Mouse (Mus musculus) CD4-positive helper T cell, adult 2 months (primary cell): ENCODE results near the gene Lrmda.

Experiments
- DNase-seq: peaks from one replicate; pipeline ENCODE4 v3.0.0-alpha.2; 2012; ENCODE audit warnings: low read depth, missing footprints, low spot score

Gene Lrmda

DNA sequence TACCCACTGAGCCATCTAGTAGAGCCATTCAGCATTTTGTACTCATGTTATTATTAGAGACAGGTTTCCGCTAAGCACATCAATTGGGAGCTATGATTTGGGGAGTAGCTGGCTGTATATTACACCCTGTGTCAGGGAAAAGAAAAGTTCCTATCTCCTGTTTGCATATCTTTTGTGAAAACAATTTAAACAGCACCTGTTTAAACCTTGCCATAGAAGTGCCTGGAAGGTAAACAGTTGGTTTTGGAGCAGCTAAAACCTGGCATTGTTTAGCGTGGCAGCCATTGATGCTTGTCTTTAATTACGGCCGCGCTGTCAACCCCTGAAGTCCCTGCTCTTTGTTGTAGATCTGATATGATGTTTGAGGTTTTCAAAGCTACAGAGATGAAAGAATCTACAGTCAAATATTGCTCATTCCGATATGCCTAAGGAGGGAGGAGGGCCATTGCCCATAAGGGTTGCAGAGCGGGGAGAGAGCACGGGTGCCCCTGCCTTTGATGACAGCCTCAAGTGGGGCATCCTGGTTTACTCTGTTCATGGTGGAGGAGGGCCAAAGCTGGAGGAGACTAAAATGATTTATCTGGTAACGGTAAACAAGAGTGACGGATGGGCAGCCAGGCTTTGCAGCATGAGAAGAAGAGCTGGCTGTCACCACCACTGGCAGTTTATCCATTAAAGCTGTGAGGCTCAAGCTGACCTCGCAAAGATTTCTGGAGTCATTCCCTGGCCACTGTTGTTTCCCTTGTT lies 306.9 kb downstream of the Lrmda start:
- DNase-seq, result no peak

DNA sequence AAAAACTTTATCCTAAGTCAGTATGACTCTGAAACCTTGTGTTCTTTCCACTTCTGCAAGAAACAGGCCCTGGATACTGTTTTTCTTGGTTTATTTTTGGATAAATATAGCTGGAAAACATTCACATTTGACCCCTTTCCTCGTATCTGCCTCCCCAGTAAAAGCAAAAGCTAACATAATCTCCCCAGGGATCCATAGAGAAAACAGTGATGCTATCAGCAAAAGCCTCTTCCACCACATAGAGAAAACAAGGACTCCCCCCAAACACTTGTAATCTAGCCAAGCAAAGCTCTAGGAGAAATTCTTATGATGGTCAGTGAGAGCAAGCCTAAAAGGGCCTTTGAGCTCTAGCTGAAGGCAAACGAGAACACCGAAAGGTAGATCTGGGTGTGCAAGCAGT lies 309.7 kb downstream of the Lrmda start:
- no peak for DNase-seq

DNA sequence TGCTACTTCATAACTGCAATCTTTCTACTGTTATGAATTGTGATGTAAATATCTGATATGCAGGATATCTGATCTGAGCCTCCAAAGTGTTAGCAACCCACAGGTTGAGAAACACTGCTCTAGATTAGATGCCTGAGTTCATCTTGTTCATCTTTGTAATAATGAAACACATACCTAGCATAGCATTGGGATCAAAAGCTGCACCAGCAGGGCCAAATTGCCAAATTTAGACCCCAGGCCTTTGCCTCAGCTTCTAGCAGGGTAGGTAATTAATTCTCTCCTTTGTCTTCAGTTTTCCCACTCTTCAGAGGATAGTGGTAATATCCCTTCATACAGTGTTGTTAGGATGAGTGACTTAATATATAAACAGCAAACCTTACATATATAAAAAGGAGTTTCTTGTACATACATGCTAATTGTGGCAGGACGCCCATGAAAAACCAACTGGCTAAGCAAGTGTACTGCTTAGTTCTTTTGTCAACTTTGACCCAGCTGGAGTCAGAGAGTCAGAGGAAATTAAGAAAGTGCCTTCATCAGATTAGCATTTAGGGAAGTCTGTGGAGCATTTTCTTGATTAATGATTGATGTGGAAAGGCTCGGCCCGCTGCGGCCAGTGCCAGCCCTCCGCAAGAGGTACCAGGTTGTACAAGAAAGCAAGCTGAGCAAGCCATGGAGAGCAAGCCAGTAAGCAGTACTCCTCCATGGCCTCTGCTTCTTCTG lies 315.7 kb downstream of the Lrmda start:
- no peak for DNase-seq

DNA sequence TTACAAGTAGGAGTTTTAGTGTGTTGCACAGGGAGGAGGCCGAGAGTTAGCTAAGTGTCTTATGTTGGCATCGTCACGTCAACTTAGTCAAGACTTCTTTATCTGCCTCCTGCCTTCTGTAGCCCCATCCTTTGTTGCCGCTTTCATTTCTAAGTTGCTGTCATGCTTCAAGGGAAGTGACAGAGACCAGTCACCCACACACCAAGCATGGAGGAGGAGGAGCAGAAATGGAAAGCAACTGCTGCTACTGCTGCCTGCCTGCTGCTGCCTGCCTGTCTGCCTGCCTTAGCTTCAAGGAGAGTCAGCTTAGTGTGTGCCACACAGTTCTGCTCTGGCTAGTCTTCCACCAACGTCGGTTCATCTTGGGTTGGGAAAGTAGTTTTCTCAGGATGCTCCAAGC lies 319.7 kb downstream of the Lrmda start:
- DNase-seq, result no peak

DNA sequence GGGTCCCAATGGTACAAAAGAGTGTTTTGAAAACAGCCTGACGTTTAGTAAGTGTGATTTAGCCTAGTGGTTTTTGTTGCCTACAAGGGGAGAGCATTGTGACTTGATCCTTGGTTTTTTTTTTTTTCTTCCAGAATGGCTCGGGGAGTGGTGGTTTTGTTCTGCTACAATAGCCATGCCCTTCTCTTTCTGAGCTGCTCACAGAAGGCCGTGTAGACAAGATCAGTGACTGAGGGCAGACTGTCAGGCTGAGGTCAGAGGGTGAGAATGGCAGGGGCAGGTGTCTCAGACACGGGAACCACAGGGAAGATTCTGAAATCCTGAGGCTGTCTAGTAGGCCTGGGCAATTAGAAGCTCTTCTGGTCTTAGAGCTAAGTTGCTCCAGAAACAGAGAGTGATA lies 323.8 kb downstream of the Lrmda start:
- no peak for DNase-seq

DNA sequence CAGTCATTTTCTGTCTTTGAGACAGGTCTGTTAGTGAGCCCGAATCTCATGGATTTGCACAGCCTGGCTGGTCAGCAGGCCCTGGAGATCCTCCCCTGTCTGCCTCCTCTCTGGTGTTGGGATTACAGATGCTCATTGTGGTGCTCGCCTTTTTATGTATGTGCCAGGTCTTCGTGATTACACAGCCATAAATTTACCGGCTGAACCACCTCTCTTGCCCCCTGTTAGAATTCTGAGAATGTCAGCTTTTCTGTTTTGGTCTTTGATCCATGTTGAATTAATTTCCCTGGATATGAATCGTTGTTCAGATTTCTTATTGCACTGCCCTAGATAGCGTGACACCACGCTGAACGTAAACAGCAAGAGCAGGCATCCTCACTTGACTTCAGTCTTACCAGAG lies 325.7 kb downstream of the Lrmda start:
- no peak for DNase-seq

DNA sequence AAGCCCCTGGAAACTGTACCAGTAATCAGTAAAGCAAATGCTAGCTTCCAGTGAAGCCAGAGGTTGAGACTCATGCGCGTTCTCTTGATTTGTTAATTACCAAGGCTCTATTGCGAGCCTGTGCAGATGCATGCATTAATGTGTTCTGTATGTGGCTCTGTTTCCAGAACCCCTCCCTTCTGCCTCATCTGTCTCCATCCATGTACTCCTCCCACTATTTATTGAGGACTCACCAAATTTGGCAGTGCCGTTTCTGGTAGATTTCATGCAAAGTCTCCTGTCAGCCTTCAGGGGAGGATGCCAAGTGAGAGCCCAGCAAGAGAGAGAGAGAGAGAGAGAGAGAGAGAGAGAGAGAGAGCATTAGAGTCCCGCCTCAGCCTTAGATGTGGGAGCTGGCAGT lies 334.1 kb downstream of the Lrmda start:
- no peak for DNase-seq

DNA sequence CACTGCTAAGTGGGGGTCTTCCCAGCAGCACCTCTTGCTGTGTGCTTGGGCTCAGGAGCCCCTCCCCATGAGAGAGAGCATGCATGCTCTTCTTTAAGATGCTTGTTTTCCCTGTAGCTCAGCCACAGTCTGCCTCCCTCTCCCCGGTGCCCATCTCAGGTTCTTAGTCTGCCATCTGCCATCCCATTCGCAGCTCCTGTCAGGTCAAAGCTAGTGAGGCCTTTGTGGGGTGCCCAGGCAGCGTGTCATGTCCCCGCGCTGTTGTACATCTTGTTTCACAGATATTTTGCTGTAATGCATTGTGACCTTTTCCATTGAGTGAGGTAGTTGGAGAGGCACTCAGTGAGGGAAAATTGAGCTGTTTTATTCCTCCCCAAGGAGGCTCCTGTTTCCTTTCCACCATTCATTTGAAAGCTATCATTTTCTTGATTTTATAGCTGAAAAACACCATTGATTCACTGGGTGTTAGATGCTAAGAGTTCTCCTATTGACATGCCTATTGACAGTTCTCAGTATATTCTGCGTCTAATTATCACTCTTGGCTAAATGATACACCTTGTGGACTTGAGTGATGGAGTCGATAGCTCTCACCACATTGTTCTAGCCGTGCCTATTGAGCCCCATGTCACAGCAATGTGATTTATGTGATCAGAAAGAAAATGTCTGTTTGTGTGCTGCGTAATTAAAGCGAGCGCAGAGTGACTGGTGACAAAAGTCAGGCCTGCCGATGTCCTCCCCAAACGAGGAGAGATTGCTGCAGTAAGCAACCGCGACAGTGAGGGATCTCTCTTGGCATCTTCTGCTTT lies 335.5 kb downstream of the Lrmda start:
- DNase-seq, result no peak

DNA sequence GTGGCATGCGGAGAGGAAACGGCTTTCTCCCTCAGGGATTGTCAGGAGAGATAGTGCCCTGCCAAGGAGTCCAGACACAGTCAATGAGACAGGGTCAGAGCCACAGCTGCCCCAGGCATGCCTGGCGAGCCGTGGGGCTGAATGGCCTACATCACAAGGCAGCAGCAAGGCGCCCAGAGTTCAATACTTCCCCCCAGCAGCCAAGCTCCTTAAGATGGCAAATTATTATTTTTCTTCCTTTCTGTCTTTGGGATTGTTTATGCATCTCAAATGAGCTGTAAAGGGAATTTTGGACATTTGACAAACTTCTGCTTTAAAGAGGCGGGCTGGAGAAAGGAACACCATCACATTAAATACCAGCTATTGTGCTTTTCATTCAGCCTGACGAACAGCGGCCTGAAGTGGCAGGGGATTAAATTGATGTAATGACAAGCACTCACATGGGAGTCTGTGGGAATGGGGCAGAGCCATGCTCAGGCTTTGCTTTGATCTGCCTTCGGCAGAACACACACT lies 338.5 kb downstream of the Lrmda start:
- DNase-seq, result no peak

DNA sequence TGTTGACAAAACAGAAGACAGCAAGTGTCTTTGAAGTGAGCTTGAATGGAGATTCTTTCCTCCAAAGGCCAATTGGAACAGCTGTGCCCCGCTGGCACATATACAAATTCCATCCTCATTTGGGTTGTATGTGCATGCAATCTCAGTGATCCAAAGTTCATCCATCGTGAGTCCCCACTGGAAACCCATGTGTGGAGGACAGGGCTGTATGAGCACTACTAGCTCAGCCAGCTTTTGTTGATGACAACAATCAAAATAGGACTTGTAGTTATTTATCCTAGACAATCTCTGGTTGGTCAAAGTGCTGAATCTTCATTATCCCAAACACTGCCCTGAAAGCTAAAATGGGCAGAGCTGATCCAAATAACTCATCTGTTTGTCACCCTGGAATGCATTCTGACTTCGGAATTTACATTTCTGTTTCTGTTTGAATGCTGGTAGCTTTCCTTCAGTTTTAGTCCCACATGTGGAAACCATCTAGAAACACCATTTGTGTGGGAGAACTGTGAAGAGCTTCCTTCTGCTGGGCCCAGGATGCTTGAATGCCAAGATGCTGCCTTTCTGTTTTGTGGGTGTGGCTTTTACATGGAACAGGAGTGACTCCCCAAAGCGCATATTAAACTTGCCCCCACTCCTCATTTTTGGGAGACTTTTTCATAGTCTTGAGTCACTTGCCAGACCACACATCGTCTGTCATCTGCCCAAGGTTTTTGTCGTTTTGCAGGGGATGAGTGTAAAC lies 344.7 kb downstream of the Lrmda start:
- DNase-seq, result no peak

DNA sequence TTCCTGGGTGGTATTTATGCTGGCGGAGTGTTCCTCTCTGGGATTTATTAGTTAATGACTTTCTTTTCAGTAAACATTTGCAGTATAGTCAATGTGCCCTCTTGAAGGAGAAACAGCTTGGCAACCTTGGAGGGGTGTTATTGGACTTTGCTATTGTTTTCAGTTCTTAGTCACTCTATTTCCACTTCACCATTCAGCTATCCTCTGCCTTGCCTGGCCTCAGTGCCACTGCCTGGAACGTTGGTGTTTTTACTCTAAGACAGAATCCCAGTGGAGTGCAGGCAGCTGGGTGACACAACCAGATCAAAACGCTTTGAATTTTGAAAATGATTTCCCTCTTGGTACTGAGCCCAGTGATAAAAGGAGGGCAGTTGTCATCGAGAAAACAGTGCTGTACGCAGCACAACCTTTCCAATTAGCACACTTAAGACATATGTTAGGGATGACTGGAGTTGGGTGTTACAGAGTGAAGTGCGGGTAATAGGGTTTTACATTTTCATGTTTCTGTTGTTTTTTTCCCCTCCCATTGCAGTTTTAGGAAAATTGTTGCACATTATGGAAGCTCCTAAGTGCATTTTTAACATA lies 345.4 kb downstream of the Lrmda start:
- no peak for DNase-seq

DNA sequence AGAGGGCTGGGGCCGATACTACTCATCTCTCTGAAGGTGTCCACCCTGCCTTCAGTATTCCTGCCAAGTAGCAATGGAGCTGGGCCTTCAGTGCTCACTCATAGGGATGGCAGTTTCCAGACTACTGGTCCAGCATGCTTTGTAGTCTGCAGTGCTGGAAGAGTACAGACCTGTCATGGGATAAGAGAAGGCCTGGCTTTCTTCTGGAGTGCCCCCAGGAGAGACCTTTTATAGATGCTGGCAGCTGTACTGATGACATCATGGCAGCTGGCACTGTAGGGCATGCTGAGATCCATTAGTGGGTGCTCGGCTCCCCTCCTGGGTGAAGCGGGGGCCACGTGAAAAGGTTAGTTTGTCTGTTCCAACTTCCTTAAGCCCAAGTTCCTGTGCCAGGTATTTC lies 348.1 kb downstream of the Lrmda start:
- DNase-seq, result no peak

DNA sequence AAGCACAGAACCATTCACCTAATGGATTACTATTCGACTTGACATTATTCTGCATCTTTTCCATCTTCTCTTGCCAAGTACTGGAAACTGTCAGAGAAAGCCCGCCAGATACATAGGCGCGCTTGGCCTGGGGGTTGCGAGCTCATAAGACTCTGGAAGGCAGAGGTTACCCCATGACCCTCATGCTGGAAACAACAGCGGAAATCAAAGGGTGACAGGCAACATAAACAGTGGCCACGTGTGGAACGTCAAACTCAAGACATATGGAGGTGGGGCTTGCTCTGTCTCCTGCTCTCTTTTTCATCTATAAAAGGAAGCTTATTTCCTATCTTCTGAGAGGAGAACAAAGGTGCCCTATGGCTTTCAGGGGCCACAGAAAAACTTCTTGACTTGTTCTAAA lies 351.6 kb downstream of the Lrmda start:
- no peak for DNase-seq

DNA sequence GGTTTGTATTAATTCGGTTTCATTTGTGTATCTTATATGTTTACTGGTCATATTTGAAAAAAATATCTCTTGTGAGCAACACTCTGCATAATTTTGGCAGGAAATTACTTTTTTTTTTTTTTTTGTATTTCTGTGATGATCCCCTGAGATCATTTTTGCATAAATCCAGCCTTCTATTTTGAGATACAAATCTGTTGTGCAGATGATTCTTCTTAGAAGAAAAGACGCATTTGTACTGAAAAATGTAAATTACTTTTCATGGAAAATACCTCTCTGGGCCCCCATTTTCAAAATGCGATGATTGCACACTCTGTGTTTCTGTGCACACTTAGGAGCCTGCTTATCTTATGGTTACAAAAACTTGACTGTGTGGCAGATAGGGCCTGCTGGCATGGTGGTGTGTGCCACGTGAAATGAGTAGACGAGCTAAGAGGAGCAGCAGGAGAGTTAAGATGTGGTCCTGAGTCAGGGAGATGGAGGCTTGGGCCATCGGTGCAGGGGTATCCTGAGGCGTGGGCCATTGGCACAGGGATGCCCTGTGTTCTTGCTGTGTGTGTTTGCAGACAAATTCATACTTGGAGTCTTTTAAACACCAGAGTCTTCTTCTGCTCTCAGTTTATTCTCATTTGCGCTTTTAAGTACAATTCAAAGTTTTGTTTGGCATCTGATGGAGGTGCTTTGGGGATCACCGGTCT lies 353.3 kb downstream of the Lrmda start:
- DNase-seq, result no peak

DNA sequence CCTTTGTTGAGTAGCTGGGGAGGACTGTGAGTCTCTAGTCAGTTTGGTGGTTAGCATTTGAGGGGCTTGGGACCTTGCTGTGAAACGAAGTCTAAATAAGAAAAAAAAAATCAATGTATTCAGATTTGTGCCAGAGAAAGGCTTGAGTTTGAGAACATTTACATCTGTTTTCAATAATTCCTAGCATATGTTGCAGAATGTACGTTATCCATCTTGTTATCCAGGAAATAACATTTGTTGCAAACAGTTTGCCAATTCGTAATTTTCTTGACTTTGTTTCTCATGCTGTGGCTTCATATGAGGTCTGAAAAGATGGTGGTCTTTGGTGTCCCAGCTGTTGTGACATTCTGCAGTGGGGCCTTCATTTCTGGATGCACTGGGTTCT lies 353.8 kb downstream of the Lrmda start:
- no peak for DNase-seq

DNA sequence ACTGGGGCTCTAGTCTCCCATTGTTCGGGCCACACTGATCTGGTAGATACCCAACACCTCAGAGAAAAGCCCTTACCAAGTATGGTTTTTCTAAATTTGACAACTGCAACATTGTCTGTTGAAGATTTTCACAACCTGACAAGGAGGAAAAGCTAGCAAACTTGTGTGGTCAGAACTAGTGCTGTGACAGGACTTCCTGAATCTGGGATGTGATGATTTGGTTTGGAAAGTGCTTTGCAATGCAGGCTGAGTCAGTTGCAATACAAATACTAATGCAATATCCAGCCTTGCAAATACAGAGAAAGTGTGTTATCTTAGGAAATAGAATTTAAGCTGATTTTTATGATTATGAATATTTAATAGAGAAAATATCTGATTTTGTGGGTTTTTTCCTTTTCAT lies 357.6 kb downstream of the Lrmda start:
- no peak for DNase-seq

DNA sequence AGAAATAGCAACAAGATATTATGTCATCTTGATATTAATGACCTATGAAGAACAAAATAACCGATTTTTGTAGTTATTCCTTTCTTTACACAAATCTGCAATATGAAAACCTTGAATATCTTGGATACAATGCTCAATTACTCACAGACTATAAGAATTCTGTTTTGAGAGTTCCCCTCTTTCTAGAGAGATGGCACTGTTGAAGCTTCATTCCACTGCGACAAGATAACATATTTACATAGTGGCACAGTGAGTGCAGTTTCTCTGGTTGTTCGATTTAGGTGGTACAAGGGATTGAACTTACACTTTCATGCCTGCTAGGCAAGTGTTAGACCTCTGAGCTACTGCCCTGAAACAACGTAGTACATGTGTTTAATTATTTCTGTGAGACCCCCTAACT lies 362.6 kb downstream of the Lrmda start:
- no peak for DNase-seq

DNA sequence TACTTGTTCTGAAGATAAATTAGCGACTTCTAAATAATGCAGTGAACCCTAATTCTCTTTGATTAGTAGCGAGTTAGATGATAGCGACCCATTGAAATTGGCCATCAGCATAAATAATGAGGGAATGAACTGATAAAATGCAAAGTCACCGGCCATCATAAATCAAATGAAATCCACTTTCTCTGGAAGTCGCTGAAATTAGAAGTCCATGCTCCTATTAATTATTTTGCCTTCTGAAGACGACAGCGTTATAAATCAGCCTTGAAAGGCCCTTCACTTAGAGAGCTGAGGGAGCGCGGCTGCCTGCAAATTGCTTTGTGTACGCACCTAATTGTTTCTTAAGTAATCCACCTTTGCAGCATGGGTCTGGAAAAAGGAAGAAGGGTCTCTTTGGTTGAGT lies 374.1 kb downstream of the Lrmda start:
- DNase-seq, result no peak

DNA sequence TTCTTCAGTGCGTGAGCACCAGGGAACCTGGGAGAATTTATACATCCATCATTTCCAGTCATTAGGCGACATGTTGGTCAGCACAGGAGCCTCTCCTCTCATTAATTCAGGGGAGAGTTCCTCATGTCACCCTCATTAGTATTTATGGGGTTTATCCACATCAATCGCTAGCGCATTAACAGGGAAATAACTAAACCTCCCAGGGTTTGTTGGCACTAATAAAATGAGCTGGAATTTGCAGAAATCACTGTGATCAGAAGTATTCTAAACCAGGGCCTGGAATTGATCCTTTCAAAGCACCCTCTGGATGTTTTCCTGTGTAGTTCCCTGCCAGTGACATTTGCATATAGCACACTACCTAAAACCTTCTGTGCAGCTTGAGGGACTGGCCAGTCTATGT lies 382.9 kb downstream of the Lrmda start:
- DNase-seq, result no peak

DNA sequence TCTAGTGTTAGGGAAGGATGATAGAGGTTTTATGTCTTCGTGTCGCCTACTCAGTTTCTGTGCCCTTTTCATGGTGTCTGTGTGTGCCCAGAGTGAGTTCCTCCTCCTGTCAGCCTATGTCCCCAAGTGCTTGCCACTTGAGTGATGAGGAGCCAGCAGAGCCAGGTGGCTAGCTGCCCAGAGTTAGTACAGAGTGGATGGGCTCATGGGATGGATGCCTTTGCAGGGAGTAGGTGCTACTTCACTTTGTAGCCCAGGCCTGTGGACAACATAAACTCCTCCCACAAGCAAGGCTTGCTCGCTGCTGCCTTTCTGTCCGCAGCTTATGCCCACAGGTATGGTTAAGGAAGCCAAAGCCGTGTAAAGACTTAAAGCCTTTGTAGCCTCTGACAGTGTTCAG lies 387.1 kb downstream of the Lrmda start:
- no peak for DNase-seq

DNA sequence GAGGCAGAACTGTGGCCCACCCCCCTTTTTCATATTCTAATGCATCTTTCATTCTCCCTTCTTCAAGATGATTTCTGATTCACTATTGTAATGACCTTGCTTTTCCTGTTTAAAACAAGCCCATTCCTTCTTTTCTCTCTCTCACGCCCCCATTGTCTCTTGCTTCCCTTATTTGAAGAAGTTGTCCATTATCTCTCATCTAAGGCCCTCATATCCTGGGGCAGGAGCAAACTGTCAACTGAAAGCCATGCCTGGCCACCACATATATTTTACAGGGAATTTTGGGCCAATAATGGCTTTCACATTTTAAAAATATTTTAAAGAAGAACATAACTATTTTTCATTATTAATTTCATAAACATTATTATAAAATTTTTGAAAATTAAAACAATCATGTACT lies 391.3 kb downstream of the Lrmda start:
- DNase-seq, result no peak
